In genomic region chr4:154171931-154172604, GRCm38 (mm10) we compare ENCODE assay signal across 7 mouse cellular contexts. TPM values are rescaled to one million over a fixed set of nuclear protein-coding genes. Genes with fewer than 3 reads are reported as not detected.
DNase-seq lines count a peak whose midpoint lies in the region; ATAC-seq and TF ChIP-seq lines count a peak whose summit lies in the region.

No protein-coding gene starts in this region.

- H3K27me3 ChIP-seq in kidney, postnatal 0 days (ENCODE audit: insufficient read depth, low read length): peaks cover 40% of the 10 kb centered on the region
- H3K27me3 ChIP-seq in forebrain, embryonic 13.5 days: peaks cover 47% of the 10 kb centered on the region
- peaks cover 59% of the 10 kb centered on the region for H3K27me3 ChIP-seq in intestine, embryonic 15.5 days (replicated peaks)
- H3K27me3 ChIP-seq in neural tube, embryonic 14.5 days (ENCODE audit: control insufficient read depth, insufficient read depth, low read length): peaks cover 38% of the 10 kb centered on the region

- ATAC-seq in kidney, postnatal 0 days (replicated peaks; ENCODE audit: low FRiP score, low read depth): no peak
- ATAC-seq in forebrain, embryonic 13.5 days: no peak
- no peak for ATAC-seq in intestine, embryonic 15.5 days
- no peak for ATAC-seq in neural tube, embryonic 14.5 days (ENCODE audit: low read depth)

- peaks cover 14% of the 10 kb centered on the region; the same call in 1 of the 2 replicates for H3K4me1 ChIP-seq in kidney, postnatal 0 days (replicated peaks; ENCODE audit: insufficient read depth, low read length)
- H3K4me1 ChIP-seq in forebrain, embryonic 13.5 days: peaks cover 26% of the 10 kb centered on the region
- H3K4me1 ChIP-seq in intestine, embryonic 15.5 days (replicated peaks): peaks cover 23% of the 10 kb centered on the region
- peaks cover 5% of the 10 kb centered on the region for H3K4me1 ChIP-seq in neural tube, embryonic 14.5 days (ENCODE audit: control insufficient read depth, insufficient read depth, low read length)

- no peak for TF ChIP-seq CTCF in kidney, postnatal 0 days (IDR thresholded peaks at IDR 0.05; ENCODE audit: low read depth)

- 41% methylated on average over 13 of the region's 13 CpGs for WGBS in kidney, postnatal 0 days
- 44% methylated on average over 13 of the region's 13 CpGs for WGBS in forebrain, embryonic 13.5 days
- WGBS in intestine, embryonic 15.5 days: 40% methylated on average over 13 of the region's 13 CpGs
- WGBS in neural tube, embryonic 14.5 days: 37% methylated on average over 13 of the region's 13 CpGs

- DNase-seq in kidney, postnatal 0 days (ENCODE audit: low spot score): no peak
- DNase-seq in kidney, postnatal 10 days: no peak
- DNase-seq in urinary bladder, postnatal 10 days (ENCODE audit: low spot score): no peak
- DNase-seq in embryo, embryonic 10.5 days (ENCODE audit: low spot score): no peak

- peak overlapping the region; percentile 67 for H3K4me2 ChIP-seq in kidney, postnatal 0 days (ENCODE audit: low read length)
- peak overlapping the region; percentile 98 for H3K4me2 ChIP-seq in forebrain, embryonic 13.5 days
- H3K4me2 ChIP-seq in intestine, embryonic 15.5 days (replicated peaks): peak overlapping the region; percentile 89
- peak overlapping the region; percentile 92 for H3K4me2 ChIP-seq in neural tube, embryonic 14.5 days (ENCODE audit: low read depth, low read length)

- H3K9me3 ChIP-seq in kidney, postnatal 0 days (replicated peaks; ENCODE audit: low read length): no peaks in the 10 kb centered on the region
- H3K9me3 ChIP-seq in forebrain, embryonic 13.5 days (replicated peaks): no peaks in the 10 kb centered on the region
- H3K9me3 ChIP-seq in intestine, embryonic 15.5 days: no peaks in the 10 kb centered on the region
- H3K9me3 ChIP-seq in neural tube, embryonic 14.5 days (ENCODE audit: control insufficient read depth, low read length): no peaks in the 10 kb centered on the region

- H3K9ac ChIP-seq in kidney, postnatal 0 days (ENCODE audit: low read depth, low read length): no peak overlapping the region
- peak overlapping the region; percentile 62; the same call in 1 of the 2 replicates for H3K9ac ChIP-seq in forebrain, embryonic 13.5 days
- H3K9ac ChIP-seq in intestine, embryonic 15.5 days: no peak overlapping the region
- no peak overlapping the region for H3K9ac ChIP-seq in neural tube, embryonic 14.5 days (replicated peaks; ENCODE audit: low read depth, low read length)

- H3K36me3 ChIP-seq in kidney, postnatal 0 days (ENCODE audit: insufficient read depth, low read length): no peaks in the 10 kb centered on the region
- no peaks in the 10 kb centered on the region for H3K36me3 ChIP-seq in forebrain, embryonic 13.5 days (ENCODE audit: poor library complexity, severe bottlenecking)
- H3K36me3 ChIP-seq in intestine, embryonic 15.5 days: no peaks in the 10 kb centered on the region
- no peaks in the 10 kb centered on the region for H3K36me3 ChIP-seq in neural tube, embryonic 14.5 days (ENCODE audit: control insufficient read depth, insufficient read depth, low read length)

- no peak overlapping the region for H3K27ac ChIP-seq in kidney, postnatal 0 days
- no peak overlapping the region for H3K27ac ChIP-seq in forebrain, embryonic 13.5 days
- H3K27ac ChIP-seq in intestine, embryonic 15.5 days: no peak overlapping the region
- no peak overlapping the region for H3K27ac ChIP-seq in neural tube, embryonic 14.5 days (ENCODE audit: low read depth, low read length)

- H3K4me3 ChIP-seq in kidney, postnatal 0 days (replicated peaks; ENCODE audit: low read depth, low read length): peak overlapping the region; percentile 43; the same call in 1 of the 2 replicates
- H3K4me3 ChIP-seq in forebrain, embryonic 13.5 days: peak overlapping the region; percentile 57
- peak overlapping the region; percentile 52 for H3K4me3 ChIP-seq in intestine, embryonic 15.5 days (replicated peaks)
- peak overlapping the region; percentile 42 for H3K4me3 ChIP-seq in neural tube, embryonic 14.5 days (ENCODE audit: low read depth, low read length)

RNA-seq across cellular contexts. Expression of gene Megf6, which starts 1.5 kb away (rescaled TPM):
- 5.0 and 5.8 TPM in 2 replicates for polyA plus RNA-seq in kidney, postnatal 0 days (2015; fragmentation: Nextera tagmentation; extraction: Ambion mirVana)
- 5.8 and 8.1 TPM in 2 replicates for polyA plus RNA-seq in forebrain, embryonic 13.5 days (2015; fragmentation: Nextera tagmentation; extraction: Ambion mirVana)
- 13.1 and 14.2 TPM in 2 replicates for polyA plus RNA-seq in intestine, embryonic 15.5 days (2015; fragmentation: Nextera tagmentation; extraction: Ambion mirVana)
- polyA plus RNA-seq in neural tube, embryonic 14.5 days (2014; fragmentation: Nextera tagmentation; extraction: Ambion mirVana): 5.0 and 13.1 TPM in 2 replicates

RNA-seq across cellular contexts. Expression of gene Tprgl, which starts 11.6 kb away (rescaled TPM):
- polyA plus RNA-seq in kidney, postnatal 0 days (2015; fragmentation: Nextera tagmentation; extraction: Ambion mirVana): 154 and 172 TPM in 2 replicates
- polyA plus RNA-seq in forebrain, embryonic 13.5 days (2015; fragmentation: Nextera tagmentation; extraction: Ambion mirVana): 130 and 134 TPM in 2 replicates
- polyA plus RNA-seq in intestine, embryonic 15.5 days (2015; fragmentation: Nextera tagmentation; extraction: Ambion mirVana): 102 and 110 TPM in 2 replicates
- 184 and 208 TPM in 2 replicates for polyA plus RNA-seq in neural tube, embryonic 14.5 days (2014; fragmentation: Nextera tagmentation; extraction: Ambion mirVana)

RNA-seq across cellular contexts. Expression of gene Wrap73, which starts 29.9 kb away (rescaled TPM):
- polyA plus RNA-seq in kidney, postnatal 0 days (2015; fragmentation: Nextera tagmentation; extraction: Ambion mirVana): 28.5 and 31.8 TPM in 2 replicates
- polyA plus RNA-seq in forebrain, embryonic 13.5 days (2015; fragmentation: Nextera tagmentation; extraction: Ambion mirVana): 59.2 and 61.4 TPM in 2 replicates
- polyA plus RNA-seq in intestine, embryonic 15.5 days (2015; fragmentation: Nextera tagmentation; extraction: Ambion mirVana): 28.9 and 31.2 TPM in 2 replicates
- polyA plus RNA-seq in neural tube, embryonic 14.5 days (2014; fragmentation: Nextera tagmentation; extraction: Ambion mirVana): 37.3 and 39.5 TPM in 2 replicates

RNA-seq across cellular contexts. Expression of gene Trp73, which starts 32.1 kb away (rescaled TPM):
- polyA plus RNA-seq in kidney, postnatal 0 days (2015; fragmentation: Nextera tagmentation; extraction: Ambion mirVana): 0.25 and 0.26 TPM in 2 replicates
- 5.2 and 5.9 TPM in 2 replicates for polyA plus RNA-seq in forebrain, embryonic 13.5 days (2015; fragmentation: Nextera tagmentation; extraction: Ambion mirVana)
- 0.13 and 0.33 TPM in 2 replicates for polyA plus RNA-seq in intestine, embryonic 15.5 days (2015; fragmentation: Nextera tagmentation; extraction: Ambion mirVana)
- not detected in 2 replicates for polyA plus RNA-seq in neural tube, embryonic 14.5 days (2014; fragmentation: Nextera tagmentation; extraction: Ambion mirVana)
